Mouse (Mus musculus) neural tube, embryonic 11.5 days (tissue): ENCODE measurements around the gene Exoc3l. TPM values are rescaled to one million over a fixed set of nuclear protein-coding genes. Genes with fewer than 3 reads are reported as not detected.

Experiments
- ATAC-seq: fragments of 200-750 bp; cut with Nextera tagmentation; 2 replicates; pipeline ENCODE4 v1.8.0; 2017; ENCODE audit warnings: moderate number of reproducible peaks, mild to moderate bottlenecking, moderate TSS enrichment, moderate library complexity; ENCODE audit not compliant: insufficient read depth, low FRiP score, low TSS enrichment
- DNase-seq: peaks from one replicate; pipeline ENCODE4 v3.0.0-alpha.2; 2015; ENCODE audit warnings: low spot score
- H3K27ac ChIP-seq: fragments of 300-500 bp; sonication (generic); 2 replicates; pipeline ENCODE4 v1.5.1; 2014; ENCODE audit warnings: low read depth, mild to moderate bottlenecking, low read length
- H3K27me3 ChIP-seq: fragments of 300-500 bp; sonication (generic); 2 replicates; pipeline ENCODE4 v1.6.1; 2014; ENCODE audit warnings: mild to moderate bottlenecking, low read length, mixed read lengths; ENCODE audit not compliant: control insufficient read depth, insufficient read depth
- H3K36me3 ChIP-seq: fragments of 300-500 bp; sonication (generic); 2 replicates; pipeline ENCODE4 v1.6.1; 2014; ENCODE audit warnings: mild to moderate bottlenecking, low read length, moderate library complexity, mixed read lengths; ENCODE audit not compliant: control insufficient read depth, insufficient read depth
- H3K4me1 ChIP-seq: fragments of 300-500 bp; sonication (generic); 2 replicates; pipeline ENCODE4 v1.6.1; 2014; ENCODE audit warnings: low read length, mixed read lengths; ENCODE audit not compliant: control insufficient read depth, insufficient read depth
- H3K4me2 ChIP-seq: fragments of 300-500 bp; sonication (generic); 2 replicates; pipeline ENCODE4 v1.6.1; 2014; ENCODE audit warnings: low read depth, mild to moderate bottlenecking, moderate library complexity
- H3K4me3 ChIP-seq: fragments of 300-500 bp; sonication (generic); 2 replicates; pipeline ENCODE4 v1.5.1; 2014; ENCODE audit warnings: low read depth, low read length
- H3K9ac ChIP-seq: fragments of 300-500 bp; sonication (generic); 2 replicates; pipeline ENCODE4 v1.6.1; 2014; ENCODE audit warnings: mild to moderate bottlenecking, low read length
- H3K9me3 ChIP-seq: fragments of 300-500 bp; sonication (generic); 2 replicates; pipeline ENCODE4 v1.6.1; 2016; ENCODE audit warnings: low read length; ENCODE audit not compliant: control insufficient read depth
- WGBS: fragments of 180-500 bp; shearing (Covaris S2); extraction: QIAGEN DNeasy Blood & Tissue Kit; methylation state at CpG from one replicate; pipeline ENCODE4 v1.1.7; 2014; 5-methylcytosine and 5-hydroxymethylcytosine counted together
- polyA plus RNA-seq: library from polyadenylated mRNA; unstranded; fragments of >200 nt; fragmentation: Nextera tagmentation; extraction: Ambion mirVana; gene quantifications from 2 replicates; pipeline ENCODE4 v1.2.1, GENCODE M21; 2014

Exoc3l gene
- 12.1 and 13.9 TPM in 2 replicates for polyA plus RNA-seq

- H3K36me3 ChIP-seq, result peaks cover 6% of the 10 kb centered on the region
- no peaks in the 10 kb centered on the region for H3K9me3 ChIP-seq
- ATAC-seq (no peak), DNase-seq (no peak)
- H3K4me3 ChIP-seq, result peak within 1 kb of the TSS; percentile 97; the same call in 1 of the 2 replicates
- H3K27me3 ChIP-seq, result no peaks in the 10 kb centered on the region
- no peak within 1 kb of the TSS for H3K27ac ChIP-seq
- H3K4me1 ChIP-seq, result peaks cover 9% of the 10 kb centered on the region
- no peak within 1 kb of the TSS for H3K9ac ChIP-seq
- WGBS, result 60% methylated on average over 11 of the region's 11 CpGs
- H3K4me2 ChIP-seq, result peak within 1 kb of the TSS; percentile 97; the same call in 1 of the 2 replicates
These were observed at the start of gene Exoc3l for GRCm38 (mm10) chr8:105295895-105296573. Gene Exoc3l (minus strand): TSS chr8:105296101.

GRCm38 (mm10) chr8:105345061-105345975 lies 49.4 kb upstream of the Exoc3l start:
- Histone ChIP-seq H3K27ac (no peak overlapping the region), H3K27me3 (0 out of 2 replicates have a peak, but pooled peaks cover 2% of the 10 kb centered on the region), H3K9ac (no peak overlapping the region; the same call in 1 of the 2 replicates), H3K4me2 (0 out of 2 replicates have a peak overlapping the region, but pooled peaks have one; percentile 97), H3K4me1 (peaks cover 21% of the 10 kb centered on the region; the same call in 1 of the 2 replicates), H3K9me3 (no peaks in the 10 kb centered on the region), H3K4me3 (no peak overlapping the region), H3K36me3 (no peaks in the 10 kb centered on the region)
- DNase-seq (no peak), ATAC-seq (no peak)
- 68% methylated on average over 7 of the region's 7 CpGs for WGBS

- H3K4me1 ChIP-seq, result peaks cover 13% of the 10 kb centered on the region; the same call in 1 of the 2 replicates
- no peak for ATAC-seq
- H3K4me3 ChIP-seq, result no peak overlapping the region
- no peaks in the 10 kb centered on the region for H3K9me3 ChIP-seq
- no peak overlapping the region for H3K27ac ChIP-seq
- DNase-seq, result no peak
- no peaks in the 10 kb centered on the region for H3K36me3 ChIP-seq
- no peak overlapping the region for H3K9ac ChIP-seq
- 84% methylated on average over 8 of the region's 8 CpGs for WGBS
- H3K27me3 ChIP-seq, result no peaks in the 10 kb centered on the region
- H3K4me2 ChIP-seq, result no peak overlapping the region
These were observed 48.1 kb upstream of the Exoc3l start for GRCm38 (mm10) chr8:105343791-105344574.

- Histone ChIP-seq H3K4me1 (peaks cover 13% of the 10 kb centered on the region; the same call in 1 of the 2 replicates), H3K9me3 (no peaks in the 10 kb centered on the region), H3K27ac (no peak overlapping the region), H3K9ac (no peak overlapping the region), H3K36me3 (no peaks in the 10 kb centered on the region), H3K27me3 (no peaks in the 10 kb centered on the region), H3K4me2 (no peak overlapping the region), H3K4me3 (no peak overlapping the region)
- ATAC-seq, result no peak
- DNase-seq, result no peak
- 73% methylated on average over 4 of the region's 4 CpGs for WGBS
These were observed 46.9 kb upstream of the Exoc3l start for GRCm38 (mm10) chr8:105342768-105343167.

GRCm38 (mm10) chr8:105341399-105341798 lies 45.5 kb upstream of the Exoc3l start:
- Histone ChIP-seq H3K4me1 (peaks cover 7% of the 10 kb centered on the region; the same call in 1 of the 2 replicates), H3K4me3 (no peak overlapping the region), H3K4me2 (no peak overlapping the region), H3K27ac (no peak overlapping the region), H3K36me3 (no peaks in the 10 kb centered on the region), H3K27me3 (no peaks in the 10 kb centered on the region), H3K9ac (no peak overlapping the region), H3K9me3 (no peaks in the 10 kb centered on the region)
- ATAC-seq (no peak), DNase-seq (no peak)
- 58% methylated on average over 8 of the region's 8 CpGs for WGBS

- no peak overlapping the region for H3K27ac ChIP-seq
- no peak overlapping the region for H3K4me3 ChIP-seq
- no peaks in the 10 kb centered on the region for H3K4me1 ChIP-seq
- no peaks in the 10 kb centered on the region for H3K36me3 ChIP-seq
- DNase-seq, result no peak
- H3K9ac ChIP-seq, result no peak overlapping the region
- H3K4me2 ChIP-seq, result no peak overlapping the region
- H3K27me3 ChIP-seq, result no peaks in the 10 kb centered on the region
- WGBS, result 84% methylated on average over 6 of the region's 6 CpGs
- no peaks in the 10 kb centered on the region for H3K9me3 ChIP-seq
- ATAC-seq, result no peak
These were observed 44.2 kb upstream of the Exoc3l start for GRCm38 (mm10) chr8:105339886-105340635.

GRCm38 (mm10) chr8:105338992-105339391 lies 43.1 kb upstream of the Exoc3l start:
- H3K27ac ChIP-seq, result no peak overlapping the region
- 50% methylated on average over 4 of the region's 4 CpGs for WGBS
- DNase-seq (no peak), ATAC-seq (no peak)
- no peak overlapping the region for H3K4me2 ChIP-seq
- no peak overlapping the region for H3K9ac ChIP-seq
- H3K9me3 ChIP-seq, result no peaks in the 10 kb centered on the region
- no peak overlapping the region for H3K4me3 ChIP-seq
- H3K36me3 ChIP-seq, result no peaks in the 10 kb centered on the region
- no peaks in the 10 kb centered on the region for H3K27me3 ChIP-seq
- H3K4me1 ChIP-seq, result no peaks in the 10 kb centered on the region
